Mouse (Mus musculus) adrenal gland, adult 8-10 months (tissue): ENCODE data around the gene Uba2. TPM values are rescaled to one million over a fixed set of nuclear protein-coding genes. Genes with fewer than 3 reads are reported as not detected.
"Not testable (repeated sequence)": the region's sequence is repeated elsewhere in the genome, so short reads cannot be mapped to it uniquely, and the experiment has no call there.

Experiments
- DNase-seq: peaks from one replicate; pipeline ENCODE4 v3.0.0; 2022
- total RNA-seq, 4 experiments: library from RNA; stranded (reverse); gene quantifications; 2 replicates each; pipeline ENCODE4 v1.2.4; 2022

Uba2 gene
- total RNA-seq = 10 to 100 TPM; 64.3 to 77.2 (median 72.4) TPM

DNA sequence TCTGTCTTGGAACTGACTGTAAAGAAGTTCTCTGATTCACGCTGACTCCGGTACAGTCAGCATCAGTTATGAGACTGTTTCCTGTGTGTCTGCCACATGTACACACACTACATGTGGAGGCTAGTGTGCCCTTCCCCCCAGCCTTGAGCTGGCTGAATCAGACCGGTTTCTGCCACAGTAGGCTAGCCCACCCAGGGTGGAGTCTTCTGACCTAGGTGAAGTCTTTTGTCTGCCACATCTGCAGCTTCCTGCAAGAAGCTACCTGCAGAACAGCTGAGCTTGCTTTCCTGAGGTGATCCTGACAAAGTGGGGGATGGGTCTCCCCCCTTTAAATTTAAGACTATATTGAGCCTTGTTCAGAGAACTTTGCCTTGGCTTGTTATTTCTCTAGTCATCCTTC lies at the start of gene Uba2:
Uba2 (minus strand) TSS at position 146 of the 400 bp plus-strand sequence.
- no peak for DNase-seq

GRCm38 (mm10) chr7:34218496-34218895 lies 49.1 kb upstream of the Uba2 start:
- no peak for DNase-seq

DNA sequence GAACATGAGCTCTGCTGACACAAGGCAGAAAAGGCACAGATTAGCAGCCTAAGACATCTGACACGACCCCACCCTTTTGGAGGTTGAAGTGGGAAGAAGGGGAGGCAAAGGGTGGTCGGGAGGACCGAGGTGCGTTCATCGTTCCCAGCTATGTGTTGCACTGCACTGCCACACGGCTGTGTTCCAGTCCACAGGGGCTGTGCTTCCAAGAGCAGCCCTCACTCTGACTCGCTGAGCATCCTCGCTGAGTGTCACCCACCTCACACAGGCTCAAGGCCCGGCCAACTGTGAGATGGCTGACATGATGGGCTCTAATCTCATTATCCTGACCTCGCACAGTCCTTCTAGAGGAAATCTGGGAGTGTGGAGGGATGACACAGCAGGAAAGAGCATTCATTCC lies 47.1 kb upstream of the Uba2 start:
- no peak for DNase-seq

DNA sequence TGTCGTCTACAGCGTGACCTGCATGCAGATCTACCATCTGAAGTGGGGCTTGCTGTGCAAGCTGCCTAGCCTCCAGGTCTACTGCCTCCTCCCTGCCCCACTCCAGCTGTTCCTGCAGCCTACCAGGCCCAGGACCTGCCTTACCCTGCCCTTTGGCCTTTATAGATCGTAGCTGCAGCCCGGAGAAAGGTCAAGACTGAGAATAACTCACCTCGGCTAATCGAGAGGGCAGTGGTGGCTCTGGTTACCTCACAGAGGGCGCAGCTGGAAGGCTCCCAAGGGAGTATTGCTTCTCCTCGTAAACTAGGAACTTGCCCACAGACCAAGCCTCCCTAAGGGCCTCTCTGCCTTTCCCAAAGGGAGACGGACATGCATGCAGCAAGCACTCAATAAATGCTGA lies 46.1 kb upstream of the Uba2 start:
- DNase-seq = no peak

- no peak for DNase-seq
These were observed 45.2 kb upstream of the Uba2 start for GRCm38 (mm10) chr7:34214644-34215043.

DNA sequence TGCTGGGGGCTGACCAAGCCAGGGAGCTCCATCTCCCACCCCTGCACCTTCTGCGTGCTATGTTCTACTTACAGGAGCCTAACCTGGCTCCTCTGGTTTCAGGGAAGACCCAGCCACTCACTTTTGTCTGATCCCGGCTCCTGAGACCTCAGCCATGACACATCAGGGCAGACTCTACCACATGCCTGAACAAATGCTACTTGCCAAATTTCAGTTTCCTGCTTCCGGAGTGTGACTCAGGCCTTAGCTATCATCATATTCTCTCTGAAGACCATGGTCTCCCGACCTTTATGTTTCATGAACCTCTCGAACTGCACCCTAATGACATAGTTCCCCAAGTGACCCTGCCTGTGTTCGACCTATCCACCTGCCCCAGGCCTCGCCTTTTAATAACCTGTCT lies 43.9 kb upstream of the Uba2 start:
- DNase-seq = no peak

GRCm38 (mm10) chr7:34208027-34208745 lies 38.8 kb upstream of the Uba2 start:
- DNase-seq = no peak

- DNase-seq = no peak
These were observed 36.9 kb upstream of the Uba2 start for GRCm38 (mm10) chr7:34206331-34206730.

DNA sequence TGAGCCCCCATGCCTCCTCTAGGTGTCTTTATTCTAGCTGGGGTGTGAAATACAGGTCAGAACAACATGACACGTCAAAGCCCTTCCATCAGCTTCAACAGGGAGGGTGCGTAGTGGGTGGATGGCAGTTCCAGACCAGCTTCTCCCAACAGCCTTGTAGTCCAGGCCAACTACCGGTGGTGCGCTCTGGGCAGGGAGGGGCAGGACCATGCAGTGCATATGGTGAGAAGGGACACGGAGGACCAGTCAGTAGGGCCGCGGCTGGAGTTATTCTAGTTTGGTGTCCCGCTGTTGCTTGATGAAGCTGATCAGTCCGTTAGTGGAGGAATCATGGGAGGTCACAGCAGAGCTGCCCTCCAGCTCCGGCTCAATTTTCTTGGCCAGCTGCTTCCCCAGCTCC lies 32.7 kb upstream of the Uba2 start:
- not testable (repeated sequence) for DNase-seq

GRCm38 (mm10) chr7:34200829-34201228 lies 31.4 kb upstream of the Uba2 start:
- DNase-seq = no peak

DNA sequence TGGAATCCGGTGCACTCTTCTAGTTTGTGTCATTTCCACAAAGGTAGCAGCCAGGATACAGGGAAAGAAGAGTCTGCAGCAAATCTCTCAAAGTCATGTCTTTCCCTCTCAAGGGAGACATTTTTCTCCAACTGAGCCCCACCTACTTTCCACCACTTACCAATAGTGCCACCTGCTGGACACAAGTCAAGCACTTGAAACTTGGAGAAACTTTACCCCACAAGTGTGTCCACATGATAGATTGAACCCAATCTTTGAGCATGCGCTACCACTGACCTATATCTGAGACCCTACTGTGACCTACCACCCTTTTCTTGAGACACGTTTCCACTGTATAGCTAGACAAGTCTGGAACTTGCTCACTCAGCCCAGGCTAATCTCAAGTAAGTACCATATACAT lies 28.9 kb upstream of the Uba2 start:
- DNase-seq = no peak

GRCm38 (mm10) chr7:34196132-34197128 lies 27.0 kb upstream of the Uba2 start, which contains the start of gene Pdcd2l:
Gene Pdcd2l (minus strand): TSS chr7:34196661.
- DNase-seq = peak; percentile 86

GRCm38 (mm10) chr7:34195632-34196031 lies 26.2 kb upstream of the Uba2 start:
- no peak for DNase-seq

- no peak for DNase-seq
These were observed 23.4 kb upstream of the Uba2 start for GRCm38 (mm10) chr7:34192825-34193224.

DNA sequence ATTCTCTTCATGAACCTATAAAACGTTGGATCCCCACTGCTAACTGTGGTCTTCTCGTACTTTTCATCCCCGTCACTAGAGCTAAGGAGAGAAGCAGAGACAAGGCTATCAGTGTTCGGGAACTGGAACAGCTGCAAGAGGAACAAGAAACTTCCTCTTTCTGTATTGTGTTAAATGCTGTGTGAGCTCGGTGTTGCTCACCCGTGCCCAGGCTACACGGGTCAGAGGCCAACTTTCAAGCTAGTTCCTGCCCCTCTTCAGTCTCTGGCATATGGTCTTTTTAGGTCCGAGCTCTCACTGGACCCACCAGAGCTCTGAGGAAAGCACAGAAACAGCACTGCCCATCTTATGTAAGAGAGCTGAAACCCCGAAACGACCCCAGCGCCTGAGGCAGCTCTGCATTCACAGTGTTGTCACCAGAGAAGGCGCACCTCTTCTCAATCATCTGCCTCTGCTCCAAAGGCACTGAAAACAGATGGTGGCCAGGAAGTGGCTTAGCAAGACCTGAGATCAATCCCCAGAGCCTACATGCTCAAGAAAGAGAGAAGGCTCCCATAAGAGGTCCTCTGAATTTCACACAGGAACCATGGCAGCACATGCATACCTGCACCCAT lies 20.1 kb upstream of the Uba2 start:
- no peak for DNase-seq

DNA sequence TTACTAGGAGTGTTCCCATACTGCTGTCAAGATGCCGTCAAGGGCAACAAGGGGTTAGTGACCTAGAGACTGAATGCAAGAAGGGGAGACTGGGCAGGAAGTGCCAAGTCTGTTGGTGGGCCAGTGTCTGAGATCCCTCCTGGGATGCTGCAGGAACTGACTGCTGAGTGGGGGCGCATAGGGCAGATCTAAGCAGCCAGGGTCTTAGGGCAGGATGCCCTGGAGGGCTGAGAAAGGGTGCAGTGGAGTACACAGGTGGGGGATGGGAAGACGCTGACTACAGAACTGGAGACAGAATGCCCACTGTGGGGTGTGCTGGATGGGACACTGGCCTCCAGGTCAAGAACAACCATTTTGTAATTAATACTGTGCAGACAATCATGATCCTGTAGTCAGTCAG lies 14.4 kb upstream of the Uba2 start:
- no peak for DNase-seq

DNA sequence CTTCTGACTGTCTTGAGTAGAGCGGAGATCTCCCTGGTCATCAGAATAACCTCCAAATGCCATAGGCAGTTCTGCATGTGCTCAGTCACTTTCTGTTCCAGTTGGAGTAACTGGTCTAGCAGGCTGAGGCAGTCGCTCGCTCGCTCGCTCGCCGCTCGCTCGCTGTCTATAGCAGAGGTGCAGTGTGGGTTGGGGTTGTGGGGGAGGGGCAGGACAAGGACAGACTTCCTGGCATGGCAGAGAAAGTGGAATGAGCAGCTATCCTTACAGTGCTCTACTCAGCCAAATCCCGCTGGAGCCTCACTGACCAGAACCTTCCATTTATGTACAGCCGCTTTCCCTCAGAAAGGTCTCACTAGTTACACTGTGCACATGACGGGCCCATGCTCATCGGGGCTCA lies 14.0 kb upstream of the Uba2 start:
- no peak for DNase-seq

DNA sequence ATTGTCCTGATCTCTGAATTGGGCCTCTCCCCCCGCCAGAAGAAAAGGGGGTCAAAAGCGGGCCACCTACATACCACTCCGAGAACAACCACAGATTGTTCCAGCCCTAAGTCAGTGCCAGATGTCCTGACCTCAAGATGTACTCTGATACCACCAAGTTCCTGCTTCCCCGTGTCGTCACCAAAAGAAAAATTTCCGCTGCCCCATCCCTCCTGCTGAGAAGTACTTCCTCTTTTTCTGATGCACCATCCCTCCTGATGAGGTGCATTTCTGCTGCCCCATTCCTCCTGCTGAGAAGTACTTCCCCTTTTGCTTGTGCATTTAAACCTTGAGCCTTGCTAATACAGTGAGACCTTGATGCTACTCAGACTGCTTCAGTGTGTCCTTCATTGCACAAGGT lies 6.8 kb upstream of the Uba2 start:
- not testable (repeated sequence) for DNase-seq

GRCm38 (mm10) chr7:34172251-34172650 lies 2.9 kb upstream of the Uba2 start:
- no peak for DNase-seq

GRCm38 (mm10) chr7:34168470-34169251 lies 738 bp downstream of the Uba2 start:
- DNase-seq = peak; percentile 84

- DNase-seq = peak; percentile 10
These were observed 1.5 kb downstream of the Uba2 start for GRCm38 (mm10) chr7:34167766-34168469.

- peak; percentile 22 for DNase-seq
These were observed 2.5 kb downstream of the Uba2 start for GRCm38 (mm10) chr7:34166850-34167249.
